Mouse (Mus musculus): ENCODE results near the gene Sept9. TPM values are rescaled to one million over a fixed set of nuclear protein-coding genes. Genes with fewer than 3 reads are reported as not detected.

Gene Sept9
- total RNA-seq (2014; fragmentation: Nextera tagmentation) (115 and 141 TPM in 2 replicates), total RNA-seq (2017) (261 and 292 TPM in 2 replicates), polyA plus RNA-seq (2012) (410 and 469 TPM in 2 replicates)

DNA sequence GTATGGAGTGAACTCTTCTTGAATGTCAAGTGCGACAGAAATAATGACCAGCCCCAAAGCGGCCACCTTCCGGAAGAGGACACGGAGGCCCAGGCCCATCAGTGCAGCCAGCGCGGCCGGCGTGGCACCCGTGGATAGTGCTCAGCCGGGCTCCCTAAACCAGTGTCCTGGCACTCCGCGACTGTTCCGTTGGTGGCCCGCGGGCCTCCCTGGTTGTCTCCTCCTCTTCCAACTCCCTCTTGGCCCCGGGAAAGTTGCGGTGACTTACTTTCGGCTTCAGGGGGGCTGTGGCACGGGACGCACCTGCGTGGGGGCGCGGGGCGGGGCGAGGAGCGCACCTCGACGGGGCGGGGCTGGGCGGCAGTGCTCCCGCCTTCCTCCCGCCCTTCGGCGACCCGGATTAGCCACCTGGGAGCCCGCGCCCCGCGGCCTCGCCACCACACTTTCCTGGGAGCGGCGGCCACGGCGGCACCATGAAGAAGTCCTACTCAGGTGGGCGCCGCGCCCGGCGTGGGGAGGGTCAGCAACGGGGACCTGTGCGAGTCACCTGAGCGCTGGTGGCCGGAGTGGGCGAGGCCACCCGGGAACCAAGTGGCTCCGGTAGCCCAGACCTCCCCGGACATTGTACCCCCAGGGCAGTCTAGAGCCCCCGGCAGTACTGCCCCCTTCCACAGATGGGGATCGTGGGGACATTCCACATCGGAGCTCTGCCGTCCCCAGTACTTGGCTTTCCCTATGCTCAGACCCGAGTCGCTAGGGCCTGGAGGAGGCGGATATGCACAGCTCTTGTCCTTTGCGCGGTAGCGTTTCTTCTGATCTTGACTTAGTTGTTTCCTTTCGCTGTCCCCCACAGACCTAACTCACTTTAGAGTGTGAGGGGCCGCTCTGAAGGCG lies at the start of gene Sept9:
TSS of gene Sept9 (plus strand) at position 380 of the 894 bp plus-strand sequence.
- no peaks in the 10 kb centered on the region for H3K36me3 ChIP-seq (replicated peaks)
- H3K4me1 ChIP-seq (ENCODE audit: insufficient read depth, low read depth, low read length) = no peaks in the 10 kb centered on the region
- peaks cover 40% of the 10 kb centered on the region for H3K27me3 ChIP-seq (ENCODE audit: insufficient read depth, low read length)
- TF ChIP-seq GATA2 (IDR thresholded peaks at IDR 0.05; ENCODE audit: borderline replicate concordance, low read depth, low read length) (no peak), CTCF (IDR thresholded peaks at IDR 0.05; ENCODE audit: low read depth, low read length) (no peak), TAL1 (conservative IDR thresholded peaks at IDR 0.05; ENCODE audit: low read depth, low read length) (no peak), POLR2AphosphoS5 (IDR thresholded peaks at IDR 0.05; ENCODE audit: insufficient replicate concordance, low read depth, low read length) (no peak), GATA1 (IDR thresholded peaks at IDR 0.05; ENCODE audit: borderline replicate concordance, low read length) (no peak)
- H3K9me3 ChIP-seq (replicated peaks) = no peaks in the 10 kb centered on the region
- H3K4me3 ChIP-seq (ENCODE audit: low read depth, low read length) = no peak within 1 kb of the TSS
- DNase-seq (ENCODE audit: low spot score) (no peak), ATAC-seq (ENCODE audit: extremely low read depth, insufficient number of reproducible peaks, low FRiP score, poor library complexity, severe bottlenecking) (no peak)

GRCm38 (mm10) chr11:117150467-117150966 lies 48.9 kb upstream of the Sept9 start:
- Histone ChIP-seq H3K4me3 (ENCODE audit: low read depth, low read length) (no peak overlapping the region), H3K36me3 (replicated peaks) (peaks cover 99% of the 10 kb centered on the region), H3K9me3 (replicated peaks) (no peaks in the 10 kb centered on the region), H3K27me3 (ENCODE audit: insufficient read depth, low read length) (no peaks in the 10 kb centered on the region), H3K4me1 (ENCODE audit: insufficient read depth, low read depth, low read length) (peaks cover 7% of the 10 kb centered on the region; the same call in 1 of the 2 replicates)
- DNase-seq (ENCODE audit: low spot score) = no peak
- TF ChIP-seq POLR2AphosphoS5 (IDR thresholded peaks at IDR 0.05; ENCODE audit: insufficient replicate concordance, low read depth, low read length) = no peak
- no peak for TF ChIP-seq GATA2 (IDR thresholded peaks at IDR 0.05; ENCODE audit: borderline replicate concordance, low read depth, low read length)
- TF ChIP-seq TAL1 (conservative IDR thresholded peaks at IDR 0.05; ENCODE audit: low read depth, low read length) = no peak
- no peak for TF ChIP-seq GATA1 (IDR thresholded peaks at IDR 0.05; ENCODE audit: borderline replicate concordance, low read length)
- TF ChIP-seq CTCF (IDR thresholded peaks at IDR 0.05; ENCODE audit: low read depth, low read length) = no peak
- ATAC-seq (ENCODE audit: extremely low read depth, insufficient number of reproducible peaks, low FRiP score, poor library complexity, severe bottlenecking) = no peak

DNA sequence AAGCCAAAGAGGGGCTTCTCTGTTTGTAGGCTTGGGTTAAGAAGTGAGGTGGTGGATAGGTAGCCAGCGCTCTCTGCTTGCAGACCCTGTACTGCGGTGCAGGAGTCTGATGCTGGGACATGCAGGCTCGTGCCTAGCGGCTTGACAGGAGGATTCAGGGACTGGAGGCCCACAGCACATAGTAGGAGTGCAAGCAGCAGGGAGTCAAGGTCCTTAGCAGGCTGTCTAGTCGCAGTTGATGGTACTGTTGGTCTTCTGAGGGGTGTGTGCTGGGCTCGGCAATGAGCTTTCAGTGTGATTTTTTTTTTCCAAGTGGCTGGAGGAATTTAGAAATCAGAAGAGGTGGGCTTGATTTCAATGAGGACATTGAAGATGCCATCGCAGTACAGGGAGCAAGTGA lies 48.0 kb upstream of the Sept9 start:
- Histone ChIP-seq H3K4me1 (ENCODE audit: insufficient read depth, low read depth, low read length) (peaks cover 4% of the 10 kb centered on the region; the same call in 1 of the 2 replicates), H3K4me3 (ENCODE audit: low read depth, low read length) (no peak overlapping the region), H3K36me3 (replicated peaks) (peaks cover 99% of the 10 kb centered on the region), H3K27me3 (ENCODE audit: insufficient read depth, low read length) (no peaks in the 10 kb centered on the region), H3K9me3 (replicated peaks) (no peaks in the 10 kb centered on the region)
- DNase-seq (ENCODE audit: low spot score) = no peak
- ATAC-seq (ENCODE audit: extremely low read depth, insufficient number of reproducible peaks, low FRiP score, poor library complexity, severe bottlenecking) = no peak
- TF ChIP-seq GATA1 (IDR thresholded peaks at IDR 0.05; ENCODE audit: borderline replicate concordance, low read length) (no peak), TAL1 (conservative IDR thresholded peaks at IDR 0.05; ENCODE audit: low read depth, low read length) (no peak), GATA2 (IDR thresholded peaks at IDR 0.05; ENCODE audit: borderline replicate concordance, low read depth, low read length) (no peak), POLR2AphosphoS5 (IDR thresholded peaks at IDR 0.05; ENCODE audit: insufficient replicate concordance, low read depth, low read length) (no peak), CTCF (IDR thresholded peaks at IDR 0.05; ENCODE audit: low read depth, low read length) (no peak)

DNA sequence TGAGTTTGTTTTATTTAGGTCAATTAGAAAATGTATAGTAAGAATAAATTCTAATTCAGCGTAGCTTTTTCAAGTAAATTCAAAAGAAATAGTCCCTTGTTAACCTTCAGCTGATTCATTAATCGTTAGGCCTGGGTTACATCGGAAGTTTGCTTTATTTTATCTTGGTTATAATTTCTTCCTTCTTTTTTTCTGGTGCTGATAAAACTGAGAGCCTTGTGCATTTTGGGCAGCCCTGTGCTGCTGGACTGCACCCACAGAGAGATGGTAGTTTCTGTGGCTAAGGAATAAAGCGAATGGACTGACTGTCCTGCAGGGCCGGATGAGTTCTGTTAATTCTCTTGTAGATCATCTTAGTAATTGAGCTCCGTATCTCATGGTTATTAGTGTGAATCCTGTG lies 46.9 kb upstream of the Sept9 start:
- TF ChIP-seq CTCF (IDR thresholded peaks at IDR 0.05; ENCODE audit: low read depth, low read length) = no peak
- no peak for TF ChIP-seq GATA1 (IDR thresholded peaks at IDR 0.05; ENCODE audit: borderline replicate concordance, low read length)
- no peak for TF ChIP-seq TAL1 (conservative IDR thresholded peaks at IDR 0.05; ENCODE audit: low read depth, low read length)
- TF ChIP-seq POLR2AphosphoS5 (IDR thresholded peaks at IDR 0.05; ENCODE audit: insufficient replicate concordance, low read depth, low read length) = no peak
- no peak for TF ChIP-seq GATA2 (IDR thresholded peaks at IDR 0.05; ENCODE audit: borderline replicate concordance, low read depth, low read length)
- Histone ChIP-seq H3K36me3 (replicated peaks) (peaks cover 99% of the 10 kb centered on the region), H3K4me1 (ENCODE audit: insufficient read depth, low read depth, low read length) (peaks cover 4% of the 10 kb centered on the region; the same call in 1 of the 2 replicates), H3K9me3 (replicated peaks) (no peaks in the 10 kb centered on the region), H3K27me3 (ENCODE audit: insufficient read depth, low read length) (no peaks in the 10 kb centered on the region), H3K4me3 (ENCODE audit: low read depth, low read length) (no peak overlapping the region)
- DNase-seq (ENCODE audit: low spot score) = no peak
- ATAC-seq (ENCODE audit: extremely low read depth, insufficient number of reproducible peaks, low FRiP score, poor library complexity, severe bottlenecking) = no peak

- Histone ChIP-seq H3K4me1 (ENCODE audit: insufficient read depth, low read depth, low read length) (peaks cover 4% of the 10 kb centered on the region), H3K9me3 (replicated peaks) (no peaks in the 10 kb centered on the region), H3K27me3 (ENCODE audit: insufficient read depth, low read length) (no peaks in the 10 kb centered on the region), H3K4me3 (ENCODE audit: low read depth, low read length) (no peak overlapping the region), H3K36me3 (replicated peaks) (peaks cover 99% of the 10 kb centered on the region)
- no peak for ATAC-seq (ENCODE audit: extremely low read depth, insufficient number of reproducible peaks, low FRiP score, poor library complexity, severe bottlenecking)
- no peak for TF ChIP-seq GATA1 (IDR thresholded peaks at IDR 0.05; ENCODE audit: borderline replicate concordance, low read length)
- TF ChIP-seq CTCF (IDR thresholded peaks at IDR 0.05; ENCODE audit: low read depth, low read length) = no peak
- no peak for TF ChIP-seq TAL1 (conservative IDR thresholded peaks at IDR 0.05; ENCODE audit: low read depth, low read length)
- TF ChIP-seq GATA2 (IDR thresholded peaks at IDR 0.05; ENCODE audit: borderline replicate concordance, low read depth, low read length) = no peak
- no peak for TF ChIP-seq POLR2AphosphoS5 (IDR thresholded peaks at IDR 0.05; ENCODE audit: insufficient replicate concordance, low read depth, low read length)
- DNase-seq (ENCODE audit: low spot score) = no peak
These were observed 45.9 kb upstream of the Sept9 start for GRCm38 (mm10) chr11:117153553-117153952.

All from G1E (cell line).